Mouse (Mus musculus) testis, adult 2 months (tissue): ENCODE results near the gene Pld5.

ENCODE experiments used
- CTCF ChIP-seq: fragments of 200-500 bp; IDR thresholded peaks from 2 replicates; pipeline ENCODE4 v1.5.1; 2012; ENCODE audit warnings: low read depth, mild to moderate bottlenecking, inconsistent platforms, low read length, moderate library complexity; ENCODE audit not compliant: control insufficient read depth, insufficient read depth, insufficient replicate concordance
- POLR2A ChIP-seq: fragments of 200-500 bp; IDR thresholded peaks from 2 replicates; pipeline ENCODE4 v1.6.1; 2012; ENCODE audit warnings: low read depth, mild to moderate bottlenecking, inconsistent platforms, low read length, moderate library complexity; ENCODE audit not compliant: control insufficient read depth

DNA sequence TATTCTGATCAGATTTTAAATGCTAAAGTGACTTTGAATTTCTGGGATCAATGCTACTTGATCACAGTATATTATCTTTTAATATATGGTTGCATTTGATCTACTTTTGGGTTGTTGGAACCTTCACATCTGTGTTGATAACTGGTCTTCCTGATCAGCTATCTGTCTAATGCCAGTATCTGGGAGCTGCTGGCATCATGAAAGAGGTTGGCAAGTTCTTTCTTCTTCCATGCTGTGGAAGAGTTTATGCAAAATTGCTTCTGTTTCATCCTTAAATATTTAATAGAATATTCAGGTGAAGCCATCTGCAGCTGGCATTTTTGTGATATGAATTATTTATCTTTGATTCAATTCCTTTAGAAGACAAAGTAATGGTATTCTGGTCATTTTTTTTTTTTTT lies 263.6 kb downstream of the Pld5 start:
- no peak for TF ChIP-seq CTCF
- no peak for TF ChIP-seq POLR2A
